Mouse (Mus musculus) heart, postnatal 4 days (tissue): ENCODE data around the gene Wdr92. TPM values are rescaled to one million over a fixed set of nuclear protein-coding genes. Genes with fewer than 3 reads are reported as not detected.
A peak's percentile ranks its signal among the peaks of the same experiment; 100 is the strongest.
"Not testable (repeated sequence)": the region's sequence is repeated elsewhere in the genome, so short reads cannot be mapped to it uniquely, and the experiment has no call there.

Experiments
- DNase-seq: peaks from one replicate; pipeline ENCODE4 v3.0.0; 2021
- total RNA-seq, 2 experiments: library from RNA; stranded (reverse); gene quantifications; 2 replicates each; pipeline ENCODE4 v1.2.3; 2021

The Wdr92 gene
- total RNA-seq, 2 experiments from 2014 or later = 7.4 to 8.5 TPM

DNA sequence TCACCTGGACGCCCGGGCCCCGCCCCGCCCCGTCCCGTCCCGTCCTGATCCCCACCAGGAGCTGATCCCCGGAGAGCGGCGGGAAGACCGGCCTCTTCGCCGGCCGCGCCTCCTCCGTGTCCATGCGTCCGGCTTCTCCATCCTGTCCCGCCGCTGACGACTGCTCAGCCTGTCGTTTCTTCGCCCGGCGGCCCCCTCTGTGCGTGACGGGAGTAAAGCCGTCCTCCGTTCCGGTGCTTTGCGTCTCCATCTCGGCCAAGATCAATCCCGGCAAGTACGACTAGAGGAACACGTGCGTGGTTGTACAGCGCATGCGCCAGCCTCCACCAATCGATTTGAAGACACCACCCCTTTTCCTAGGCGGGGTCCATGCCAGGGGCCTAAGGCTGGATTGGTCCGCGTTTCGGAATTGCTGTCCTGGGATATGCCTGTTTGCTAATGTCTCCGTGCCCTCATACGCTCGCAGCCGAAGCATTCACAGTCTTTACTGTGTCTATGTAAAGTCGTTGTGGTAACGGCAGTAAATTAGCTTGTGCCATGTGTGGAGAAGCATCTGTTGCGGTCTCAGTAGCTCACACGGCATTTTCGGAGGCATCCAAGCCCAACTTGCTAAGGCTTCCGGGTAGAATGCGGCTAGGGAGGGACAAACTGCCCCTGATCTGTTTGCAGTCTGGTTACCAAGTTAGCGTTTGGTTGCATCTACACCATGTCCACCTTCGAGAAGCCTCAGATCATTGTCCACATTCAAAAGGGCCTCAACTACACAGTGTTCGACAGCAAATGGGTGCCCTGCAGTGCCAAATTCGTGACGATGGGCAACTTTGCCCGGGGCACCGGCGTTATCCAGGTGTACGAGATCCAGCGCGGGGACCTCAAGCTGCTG, 29.6 kb downstream of the Wdr92 start, which contains the start of gene Pno1:
Gene Pno1 (minus strand): TSS at position 311 of the 883 bp plus-strand sequence.
- DNase-seq = peak; percentile 97

- DNase-seq = no peak
These were observed 30.2 kb downstream of the Wdr92 start for GRCm38 (mm10) chr11:17212141-17212495.

DNA sequence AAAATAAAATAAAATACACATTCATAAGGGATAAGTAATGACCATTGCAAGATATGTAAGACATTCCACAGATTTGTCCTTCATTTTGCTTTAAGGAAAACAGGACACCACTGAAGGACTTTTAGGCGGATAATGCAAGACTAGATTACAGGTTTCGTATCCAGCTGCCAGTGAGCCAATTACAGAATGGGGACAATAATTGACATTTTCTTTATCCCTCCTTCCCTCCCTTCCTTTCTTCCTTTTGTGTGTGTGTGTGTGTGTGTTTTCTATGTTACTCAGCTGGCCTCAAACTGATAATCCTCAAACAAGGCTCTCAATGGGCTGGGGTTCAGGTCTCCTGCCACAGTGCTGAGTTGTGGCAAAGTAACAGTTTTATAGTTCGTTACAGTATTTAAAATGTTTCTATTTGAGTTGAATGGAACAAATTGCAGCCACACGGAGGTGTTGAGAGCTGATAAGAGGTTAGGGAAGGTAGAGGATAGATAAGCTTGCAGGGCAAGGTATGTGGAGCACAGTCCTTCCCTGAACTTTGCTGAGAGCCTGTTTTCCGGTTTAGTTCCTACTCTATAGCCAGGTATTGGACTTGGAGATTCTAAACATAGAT, 31.1 kb downstream of the Wdr92 start:
- no peak for DNase-seq

DNA sequence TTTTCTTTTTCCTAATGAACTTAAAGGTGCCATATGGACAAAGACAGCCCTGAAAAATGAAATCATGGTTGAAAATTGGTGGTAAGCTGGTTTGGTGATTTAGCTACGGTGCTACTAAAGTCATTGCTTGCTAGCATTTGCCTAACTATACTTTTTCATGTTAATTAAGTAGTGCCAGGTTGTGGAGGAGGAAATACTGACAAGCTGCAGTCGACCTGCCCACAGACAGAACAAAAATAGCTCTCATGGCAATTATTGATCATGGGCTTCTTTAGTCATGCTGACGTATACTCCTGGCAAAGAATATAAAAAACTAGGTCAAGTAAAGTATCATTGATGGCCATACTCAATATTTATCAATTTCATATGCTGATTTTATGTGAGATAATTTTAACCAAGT, 33.6 kb downstream of the Wdr92 start:
- no peak for DNase-seq

GRCm38 (mm10) chr11:17221126-17221525, 39.2 kb downstream of the Wdr92 start:
- no peak for DNase-seq

DNA sequence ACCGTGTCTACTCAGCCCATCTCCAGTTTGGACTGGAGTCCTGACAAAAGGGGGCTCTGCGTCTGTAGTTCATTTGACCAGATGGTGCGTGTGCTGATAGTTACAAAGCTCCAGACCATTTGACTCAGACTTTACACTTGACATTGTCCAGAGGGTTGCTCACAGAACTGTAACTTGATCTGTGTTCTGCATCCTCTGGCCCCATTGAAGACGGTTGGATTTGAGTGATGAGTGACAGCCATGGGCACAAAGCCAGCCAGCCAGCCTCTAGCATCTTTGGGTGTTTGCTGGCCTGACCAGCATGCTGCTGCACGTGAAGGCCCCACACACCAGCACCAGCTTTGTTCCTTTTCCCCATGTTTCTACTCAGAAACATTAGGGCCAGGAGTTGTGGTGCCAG, 50.9 kb downstream of the Wdr92 start:
- peak; percentile 39 for DNase-seq

- DNase-seq = no peak
These were observed 54.6 kb downstream of the Wdr92 start for GRCm38 (mm10) chr11:17236449-17237037.

- not testable (repeated sequence) for DNase-seq
These were observed 56.7 kb downstream of the Wdr92 start for GRCm38 (mm10) chr11:17238598-17238997.

DNA sequence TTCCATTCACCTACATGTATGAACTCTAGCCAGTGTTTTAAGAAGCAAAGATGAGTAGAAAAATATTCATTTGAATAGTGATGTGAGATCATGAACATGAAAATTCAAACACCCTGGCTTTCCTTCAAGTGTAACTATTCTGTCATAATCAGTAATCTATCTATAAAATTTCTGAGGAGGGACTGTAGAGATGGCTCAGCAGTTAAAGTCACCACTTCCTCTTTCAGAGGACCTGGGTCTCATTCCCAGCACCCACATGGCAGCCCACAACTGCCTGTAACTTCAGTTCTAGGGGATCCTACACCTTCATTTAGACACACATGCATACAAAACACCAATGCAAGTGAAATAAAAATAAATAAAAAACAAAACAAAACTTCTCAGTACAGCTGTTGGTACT, 66.8 kb downstream of the Wdr92 start:
- DNase-seq = no peak

DNA sequence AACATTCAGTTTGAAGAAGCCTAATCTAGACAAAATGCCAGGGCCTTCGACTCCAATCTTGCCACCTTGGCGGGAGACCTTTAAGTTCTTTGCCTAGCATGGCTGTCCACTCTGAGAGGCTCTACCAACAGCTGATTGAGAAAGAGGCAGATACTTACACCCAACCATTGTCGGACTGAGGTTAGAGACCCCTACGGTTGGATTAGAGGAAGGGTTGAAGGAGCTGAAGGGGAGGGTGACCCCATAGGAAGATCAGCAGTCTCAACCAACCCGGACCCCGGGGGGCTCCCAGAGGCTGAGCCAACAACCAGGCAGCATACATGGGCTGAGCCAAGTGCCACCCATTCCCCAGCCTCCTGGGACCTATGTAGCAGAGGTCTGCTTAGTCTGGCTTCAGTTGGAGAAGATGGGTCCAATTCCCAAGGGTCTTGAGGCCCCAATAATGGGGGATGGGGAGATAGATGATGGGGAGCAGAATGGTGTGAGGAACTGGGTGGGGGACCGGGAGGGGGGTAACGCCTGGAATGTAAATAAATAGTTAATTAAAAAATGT, 75.0 kb downstream of the Wdr92 start:
- peak; percentile 13 for DNase-seq

- peak; percentile 97 for DNase-seq
These were observed 75.5 kb downstream of the Wdr92 start, which contains the start of gene C1d for GRCm38 (mm10) chr11:17257443-17257842. C1d (plus strand) TSS chr11:17257579.

DNA sequence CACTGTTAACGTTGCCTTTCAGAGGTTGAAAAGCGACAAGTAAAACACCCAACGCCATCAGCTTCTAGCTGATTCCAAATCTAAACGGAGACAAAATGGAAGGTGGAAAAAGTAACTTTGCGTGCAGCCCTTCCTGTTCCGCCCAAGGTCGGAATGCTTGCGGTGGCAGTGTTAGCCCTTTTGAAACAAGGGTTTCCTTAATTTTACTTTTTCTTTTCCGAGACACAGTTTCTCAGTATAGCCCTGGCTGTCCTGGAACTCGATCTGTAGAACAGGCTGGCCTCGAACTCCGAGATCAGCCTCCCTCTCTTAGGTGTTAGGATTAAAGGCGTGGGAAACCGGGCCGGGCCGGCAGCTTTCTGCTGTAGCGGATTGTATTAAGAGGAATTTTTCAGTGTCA, 76.0 kb downstream of the Wdr92 start:
- DNase-seq = peak; percentile 28

DNA sequence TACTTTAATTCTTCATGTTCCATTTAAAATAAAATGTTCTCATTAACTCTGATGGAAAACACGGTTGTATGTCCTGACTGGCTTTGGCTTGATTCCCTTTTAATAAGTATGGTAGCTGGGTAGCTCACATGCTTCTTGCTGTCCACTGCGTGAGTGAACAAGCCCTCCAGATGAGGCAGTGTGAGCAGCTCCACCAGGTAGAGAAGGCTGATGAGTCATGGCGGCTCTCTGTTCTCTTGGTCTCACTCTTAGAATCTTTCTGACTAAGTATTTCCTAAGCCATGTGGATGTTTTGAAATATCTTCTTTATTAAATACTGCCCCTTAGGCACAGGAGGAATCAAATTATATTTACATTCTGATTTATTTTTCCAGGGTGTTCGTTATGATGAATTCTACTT, 85.3 kb downstream of the Wdr92 start:
- DNase-seq = no peak

DNA sequence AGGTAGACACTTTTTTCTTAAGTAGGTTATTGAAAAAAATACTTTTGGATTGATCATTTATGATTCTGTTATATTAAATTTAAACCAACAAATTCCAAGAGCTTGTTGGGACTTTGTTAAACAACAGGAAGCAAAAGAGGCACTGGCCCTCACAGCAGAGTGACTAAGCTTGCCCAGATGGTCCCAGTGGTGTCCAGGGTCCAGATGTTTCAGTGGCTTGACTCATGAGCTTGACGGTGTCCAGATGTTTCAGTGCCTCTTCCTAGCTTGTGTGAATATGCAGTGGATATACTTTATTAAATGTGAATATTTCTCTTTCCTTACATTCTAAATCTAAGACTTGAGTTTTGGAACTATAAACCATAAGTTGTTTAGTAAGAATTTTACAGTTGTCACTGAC, 86.9 kb downstream of the Wdr92 start:
- DNase-seq = peak; percentile 18

DNA sequence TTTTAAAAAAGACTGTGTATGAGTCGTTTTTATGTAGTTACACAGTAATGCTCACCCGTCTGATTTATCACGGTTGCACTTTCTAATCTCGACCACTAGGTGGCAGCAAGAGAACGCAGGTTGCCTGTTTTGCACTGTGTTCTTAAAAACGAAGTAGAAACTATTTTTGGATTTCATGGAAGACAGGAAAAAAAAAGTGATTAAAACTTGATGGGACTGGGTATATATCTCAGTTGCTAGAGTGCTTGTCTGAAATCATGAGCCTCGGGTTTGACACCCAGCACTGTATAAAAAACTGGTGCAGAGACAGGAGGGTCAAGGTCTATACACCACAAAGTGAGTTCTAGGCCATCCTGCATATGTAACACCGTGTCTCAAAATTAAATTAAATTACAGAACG, 98.1 kb downstream of the Wdr92 start:
- peak; percentile 55 for DNase-seq

Other genes with a start within 250 kb of the Wdr92 start
- 1 to 10 TPM; 2.7 to 2.9 TPM for gene Fbxo48, start 230.7 kb upstream of the Wdr92 start, total RNA-seq
- 1 to 10 TPM; 7.4 to 8.0 TPM for gene Cnrip1, start 130.5 kb upstream of the Wdr92 start, total RNA-seq
- 1 to 10 TPM; 2.4 to 2.6 TPM for gene Plek, start 129.7 kb upstream of the Wdr92 start, total RNA-seq
- 10 to 100 TPM; 78.9 to 79.6 TPM for gene Ppp3r1, start 22.8 kb upstream of the Wdr92 start, total RNA-seq
- 10 to 100 TPM; 33.2 to 35.8 TPM for gene Pno1, start 29.5 kb downstream of the Wdr92 start, total RNA-seq
- 10 to 100 TPM; 38.8 to 45.1 TPM for gene C1d, start 75.5 kb downstream of the Wdr92 start, total RNA-seq